Mouse (Mus musculus): ENCODE data around the gene Cyp4f39. TPM values are rescaled to one million over a fixed set of nuclear protein-coding genes. Genes with fewer than 3 reads are reported as not detected.
"Not testable (repeated sequence)": the region's sequence is repeated elsewhere in the genome, so short reads cannot be mapped to it uniquely, and the experiment has no call there.

The Cyp4f39 gene
- total RNA-seq, 4 experiments from 2014 or later, result not detected

DNA sequence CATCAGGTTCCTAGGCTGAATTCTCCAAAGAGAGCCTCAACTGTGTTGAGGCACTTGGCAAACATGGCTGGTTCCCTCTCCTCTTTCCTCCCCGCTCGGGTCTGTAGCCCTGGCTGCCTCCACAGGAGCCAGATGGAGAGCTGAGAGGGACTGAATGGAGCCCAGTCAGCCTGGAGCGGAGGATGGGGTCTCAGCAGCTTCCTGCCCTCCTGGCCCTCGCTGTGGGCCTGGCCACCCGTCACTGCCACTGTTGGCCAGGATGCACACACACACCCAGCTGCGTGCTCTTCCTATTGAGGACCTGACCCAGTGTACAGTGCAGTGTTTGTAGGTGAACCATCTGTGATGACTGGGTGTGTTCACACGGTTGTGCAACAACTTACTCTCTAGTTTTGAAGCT, 19.7 kb downstream of the Cyp4f39 start:
- peak; percentile 20 to 30 for DNase-seq (ENCODE audit: low spot score in 2 of 2)

DNA sequence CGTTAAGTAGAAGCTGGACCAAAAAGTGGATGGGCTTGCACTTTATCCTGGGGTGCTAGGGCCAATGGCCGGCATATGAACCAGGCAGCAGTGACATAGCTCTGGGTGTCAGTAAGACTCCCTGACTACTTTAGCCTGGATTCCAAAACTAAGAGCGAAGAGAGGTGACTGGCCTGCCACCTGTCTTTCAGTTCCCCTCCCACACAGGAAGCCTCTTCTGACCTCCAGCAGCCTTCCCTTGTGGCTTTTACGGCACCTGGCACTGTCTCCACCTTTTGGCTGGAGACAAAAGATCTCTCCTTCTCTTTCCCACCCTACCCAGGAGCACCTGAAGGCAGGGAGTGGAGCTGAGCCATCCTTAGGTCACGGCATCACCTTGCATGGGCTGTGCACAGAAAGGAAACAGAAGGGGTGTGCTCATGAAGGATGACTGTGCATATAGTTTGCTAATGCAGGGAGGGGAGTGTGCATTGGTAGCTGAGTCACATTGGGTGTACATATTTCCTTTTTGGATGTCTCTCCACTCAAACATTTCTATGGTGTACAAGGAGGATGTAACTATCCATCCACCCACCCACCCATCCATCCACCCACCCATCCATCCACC, 22.5 kb downstream of the Cyp4f39 start:
- no peak for DNase-seq (ENCODE audit: low spot score in 2 of 2)

- no peak for DNase-seq (ENCODE audit: low spot score in 2 of 2)
These were observed 24.7 kb downstream of the Cyp4f39 start for GRCm38 (mm10) chr17:32477204-32477603.

DNA sequence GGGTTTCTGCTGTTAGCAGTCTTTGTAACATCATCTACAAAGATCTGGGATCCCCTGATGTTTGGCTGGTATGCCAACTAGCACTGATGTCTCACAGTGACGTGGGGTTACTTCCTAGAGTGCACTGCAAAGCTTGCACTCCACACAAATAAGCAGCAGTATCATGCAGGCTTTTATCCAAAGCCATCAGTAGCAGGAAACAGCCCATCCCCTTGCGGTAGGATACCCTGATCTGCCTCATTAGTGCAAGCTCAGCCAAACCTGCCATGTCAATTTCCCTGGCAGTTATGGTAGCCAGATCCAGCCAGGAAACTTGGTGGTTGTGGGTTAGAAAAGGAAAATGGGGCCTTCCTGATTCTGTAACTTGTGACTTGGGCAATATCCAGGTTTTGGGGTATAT, 26.2 kb downstream of the Cyp4f39 start:
- DNase-seq (ENCODE audit: low spot score in 2 of 2), result no peak

GRCm38 (mm10) chr17:32479554-32480506, 27.3 kb downstream of the Cyp4f39 start:
- DNase-seq (ENCODE audit: low spot score in 2 of 2), result no peak

- no peak for DNase-seq (ENCODE audit: low spot score in 2 of 2)
These were observed 29.2 kb downstream of the Cyp4f39 start for GRCm38 (mm10) chr17:32481766-32482165.

- DNase-seq (ENCODE audit: low spot score in 2 of 2), result peak; percentile 32 to 39
These were observed 30.7 kb downstream of the Cyp4f39 start for GRCm38 (mm10) chr17:32483200-32483599.

DNA sequence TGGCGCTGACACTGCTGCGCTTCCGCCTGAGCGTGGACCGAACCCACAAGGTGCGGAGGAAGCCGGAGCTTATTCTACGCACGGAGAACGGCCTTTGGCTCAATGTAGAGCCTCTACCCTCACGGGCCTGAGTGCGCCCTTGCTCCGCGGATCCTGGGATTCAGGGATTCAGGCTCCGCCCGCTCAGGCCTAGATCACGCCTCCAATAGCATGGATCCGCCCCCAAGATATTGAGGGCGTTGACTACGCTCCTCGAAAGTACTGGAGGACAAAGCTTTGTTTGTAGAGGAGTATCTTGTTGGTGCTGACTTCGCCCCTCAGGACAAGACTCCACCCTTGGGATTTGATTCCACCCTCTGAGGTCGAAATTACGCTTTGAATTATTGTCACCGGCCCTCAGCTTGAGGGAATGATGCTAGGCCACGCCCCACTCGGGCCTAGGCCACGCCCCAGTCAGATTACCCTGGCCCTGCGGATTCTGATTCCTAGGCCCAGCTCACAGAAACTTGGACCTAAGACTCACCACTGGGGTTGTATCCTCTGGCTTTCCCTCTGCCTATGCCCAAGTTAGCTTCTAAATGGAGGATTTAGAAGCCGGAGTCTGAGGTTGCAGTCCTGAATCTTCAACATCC, 39.9 kb downstream of the Cyp4f39 start:
- DNase-seq (ENCODE audit: low spot score in 2 of 2), result peak in 1 of 2 experiments; percentile 5

DNA sequence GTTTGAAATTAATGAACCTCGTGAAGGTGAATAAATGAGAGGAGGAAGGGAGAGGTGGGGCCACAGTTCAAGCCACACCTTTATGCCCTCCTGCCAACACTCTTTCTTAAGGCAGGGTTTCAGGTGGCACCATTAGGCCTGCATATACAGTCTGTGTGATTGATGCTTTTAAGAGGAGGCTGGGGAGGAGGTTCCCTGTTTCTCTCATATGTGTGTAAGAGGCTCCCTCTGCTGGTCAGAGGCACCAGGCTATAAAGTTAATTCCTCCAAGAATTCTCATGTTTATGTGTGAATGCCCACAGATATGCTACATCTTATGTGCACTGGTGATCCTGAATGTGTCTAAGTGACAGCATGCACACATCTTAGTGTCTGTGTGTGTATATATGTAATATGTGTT, 42.1 kb downstream of the Cyp4f39 start:
- peak; percentile 47 to 80 for DNase-seq (ENCODE audit: low spot score in 2 of 2)

GRCm38 (mm10) chr17:32500511-32500910, 48.0 kb downstream of the Cyp4f39 start:
- DNase-seq (ENCODE audit: low spot score in 2 of 2), result not testable (repeated sequence)

DNA sequence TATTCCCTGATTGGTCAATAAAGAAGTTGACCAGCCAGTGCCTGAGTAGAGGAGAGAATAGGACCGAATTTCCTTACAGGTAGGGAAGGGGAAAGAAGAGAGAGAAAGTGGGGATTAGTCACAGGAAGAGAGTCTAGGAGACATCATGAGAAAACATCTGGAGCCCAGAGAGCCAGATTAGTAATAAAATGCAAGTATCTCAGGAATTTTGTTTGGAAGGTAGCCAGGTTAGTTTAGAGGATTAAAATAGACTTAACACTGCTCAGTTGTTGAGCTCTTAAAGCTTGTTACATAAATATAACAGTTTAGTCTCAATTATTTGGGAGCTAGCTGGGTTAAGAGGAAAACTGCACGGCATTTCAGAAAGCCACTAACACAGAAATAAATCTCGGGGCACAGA, 48.5 kb downstream of the Cyp4f39 start:
- DNase-seq (ENCODE audit: low spot score in 2 of 2), result no peak

- DNase-seq (ENCODE audit: low spot score in 2 of 2), result no peak
These were observed 50.6 kb downstream of the Cyp4f39 start for GRCm38 (mm10) chr17:32503111-32503510.

DNA sequence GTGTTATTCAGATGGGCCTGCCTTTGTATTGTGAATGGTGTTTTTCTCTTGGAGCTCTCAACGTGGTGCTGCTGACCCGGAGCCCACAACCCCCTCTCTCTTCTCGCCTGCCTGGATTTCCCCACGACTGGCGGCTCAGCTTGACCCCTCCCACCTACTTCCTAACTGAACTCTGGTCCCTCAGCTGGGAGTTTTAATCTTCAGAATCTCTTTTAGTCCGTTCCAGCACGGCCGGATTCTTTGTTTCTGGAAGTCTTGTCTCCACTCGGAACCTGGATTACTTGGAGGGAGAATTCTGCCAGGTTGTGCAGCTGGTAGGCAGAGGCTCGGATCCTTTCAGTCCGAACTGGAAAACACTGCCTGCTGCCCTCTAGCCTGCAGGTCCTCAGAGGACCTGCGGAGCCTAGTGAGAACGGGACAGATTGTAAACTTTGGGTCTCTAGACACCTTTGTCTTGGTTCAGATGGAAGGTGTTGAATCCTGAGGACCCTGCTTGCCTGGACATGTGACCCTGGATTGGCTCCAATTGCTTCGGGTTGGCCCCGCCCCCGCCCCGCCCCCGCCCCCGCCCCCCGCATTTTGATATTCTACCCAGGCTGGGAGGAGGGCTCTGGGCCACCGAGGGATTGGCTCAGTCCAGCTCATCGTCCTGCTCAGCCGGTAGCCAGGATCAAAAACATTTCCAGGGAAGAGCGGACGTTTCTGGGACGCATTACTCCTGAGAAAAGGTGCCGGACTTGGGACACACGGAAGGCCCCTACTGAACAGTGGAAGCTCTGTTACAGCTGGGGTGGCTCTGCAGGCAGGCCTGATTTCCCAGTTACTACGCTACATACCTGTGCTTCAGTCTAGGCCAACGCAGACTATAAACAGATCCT, 53.6 kb downstream of the Cyp4f39 start, which contains the start of gene Cyp4f17:
Gene Cyp4f17 (plus strand): TSS at position 200 of the 878 bp plus-strand sequence.
- no peak for DNase-seq (ENCODE audit: low spot score in 2 of 2)

- no peak for DNase-seq (ENCODE audit: low spot score in 2 of 2)
These were observed 54.3 kb downstream of the Cyp4f39 start for GRCm38 (mm10) chr17:32506729-32507245.

GRCm38 (mm10) chr17:32516126-32516525, 63.6 kb downstream of the Cyp4f39 start:
- no peak for DNase-seq (ENCODE audit: low spot score in 2 of 2)

GRCm38 (mm10) chr17:32521981-32522380, 69.5 kb downstream of the Cyp4f39 start:
- DNase-seq (ENCODE audit: low spot score in 2 of 2), result no peak

DNA sequence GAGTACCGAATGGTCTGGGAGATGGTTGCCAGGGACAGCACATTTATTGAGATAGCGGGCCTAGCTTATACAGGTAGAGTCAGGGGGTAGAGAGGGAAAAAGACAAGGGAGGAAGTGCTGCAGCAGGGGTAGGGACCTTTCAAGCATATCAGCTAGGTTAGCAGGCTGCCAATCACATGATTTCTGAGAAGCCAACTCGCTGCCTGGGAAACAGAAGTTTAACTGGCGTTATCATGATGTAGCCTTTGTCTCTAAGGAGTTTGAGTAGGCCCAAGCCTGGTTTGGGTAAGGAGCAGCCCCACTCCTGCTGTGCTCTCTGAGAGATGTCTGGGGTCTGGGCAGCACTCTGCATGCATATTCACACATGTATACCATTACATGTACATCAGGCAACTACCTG, 69.9 kb downstream of the Cyp4f39 start:
- DNase-seq (ENCODE audit: low spot score in 2 of 2), result no peak

- DNase-seq (ENCODE audit: low spot score in 2 of 2), result no peak
These were observed 70.3 kb downstream of the Cyp4f39 start for GRCm38 (mm10) chr17:32522816-32523215.

- no peak for DNase-seq (ENCODE audit: low spot score in 2 of 2)
These were observed 71.4 kb downstream of the Cyp4f39 start for GRCm38 (mm10) chr17:32523895-32524294.

DNA sequence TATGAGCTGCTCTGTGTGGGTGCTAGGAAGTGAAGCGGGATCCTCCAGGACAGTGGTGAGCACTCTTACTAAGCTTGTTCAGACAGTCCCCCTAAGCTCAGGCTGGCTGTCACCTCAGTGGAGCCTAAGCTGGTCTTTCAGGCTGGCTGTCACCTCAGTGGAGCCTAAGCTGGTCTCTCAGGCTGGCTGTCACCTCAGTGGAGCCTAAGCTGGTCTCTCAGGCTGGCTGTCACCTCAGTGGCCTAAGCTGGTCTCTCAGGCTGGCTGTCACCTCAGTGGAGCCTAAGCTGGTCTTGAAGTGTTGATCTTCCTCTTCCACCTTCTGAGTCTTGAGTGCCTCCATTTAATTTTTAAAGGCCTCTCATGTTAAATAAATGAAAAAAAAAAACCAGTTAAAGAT, 73.8 kb downstream of the Cyp4f39 start:
- not testable (repeated sequence) for DNase-seq (ENCODE audit: low spot score in 2 of 2)

- no peak for DNase-seq (ENCODE audit: low spot score in 2 of 2)
These were observed 75.2 kb downstream of the Cyp4f39 start for GRCm38 (mm10) chr17:32527748-32528147.

All from layer of hippocampus, adult 8-10 months (tissue).